Mouse (Mus musculus): Measurements from ENCODE around the gene Swi5. TPM values are rescaled to one million over a fixed set of nuclear protein-coding genes. Genes with fewer than 3 reads are reported as not detected.

Gene Swi5
- 279 TPM for polyA plus RNA-seq (2017; shearing (Covaris generic))

GRCm38 (mm10) chr2:32287923-32288367, at the start of gene Swi5:
Swi5 (minus strand) TSS chr2:32288075.

GRCm38 (mm10) chr2:32287334-32287840, 488 bp downstream of the Swi5 start, which contains the start of gene Golga2:
Golga2 (plus strand) TSS chr2:32287384.

GRCm38 (mm10) chr2:32259657-32260417, 28.0 kb downstream of the Swi5 start, which contains the start of gene Uck1:
Uck1 (minus strand) TSS chr2:32260159.

DNA sequence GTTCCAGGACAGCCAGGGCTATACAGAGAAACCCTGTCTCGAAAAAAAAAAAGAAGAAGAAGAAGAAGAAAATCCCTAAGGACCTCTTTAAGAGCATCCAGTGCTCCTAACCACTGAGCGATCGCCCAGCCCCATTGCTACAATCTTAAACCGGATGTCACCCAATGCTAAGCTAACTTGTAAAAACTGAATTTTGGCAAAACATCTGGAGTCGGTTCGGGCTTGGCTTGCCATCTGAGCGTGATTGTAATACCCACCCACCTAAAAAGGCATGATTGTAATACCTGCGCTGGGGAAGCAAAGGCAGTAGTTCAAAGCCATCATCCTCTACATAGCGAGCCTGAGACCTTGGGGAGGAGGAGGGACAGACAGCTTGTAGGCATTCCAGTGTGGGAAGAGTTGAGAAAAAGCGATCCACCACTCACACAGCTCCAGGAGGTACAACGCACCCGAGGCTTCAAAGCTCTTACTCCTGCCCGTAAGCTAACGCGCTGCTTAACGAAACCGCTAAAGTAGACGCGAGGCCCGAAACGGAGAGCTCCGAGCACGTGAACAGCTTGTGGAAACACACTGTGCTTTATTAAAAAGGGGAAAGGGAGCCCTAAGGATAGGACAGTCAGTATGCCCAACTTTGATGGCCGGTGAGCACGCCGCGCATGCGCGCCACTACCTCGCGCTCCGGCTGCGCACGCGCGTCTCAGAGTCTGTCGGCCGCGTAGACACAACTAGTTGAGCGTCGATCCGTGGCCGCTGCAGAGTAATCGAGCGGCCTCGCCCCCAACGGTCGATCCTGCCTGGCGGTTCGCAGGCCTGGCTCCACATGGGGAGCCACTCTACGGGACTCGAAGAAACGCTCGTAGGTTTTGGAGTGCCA, 51.8 kb downstream of the Swi5 start, which contains the start of gene Pomt1:
Pomt1 (plus strand) TSS at position 705 of the 874 bp plus-strand sequence.

Other genes starting within 250 kb of the Swi5 start
- gene Fam78a, start 203.2 kb downstream of the Swi5 start, polyA plus RNA-seq (2017; shearing (Covaris generic)) = 30.1 TPM
- gene Plpp7, start 192.5 kb downstream of the Swi5 start, polyA plus RNA-seq (2017; shearing (Covaris generic)) = not detected
- 17.2 TPM for gene Prrc2b, start 137.0 kb downstream of the Swi5 start, polyA plus RNA-seq (2017; shearing (Covaris generic))
- gene Pomt1, start 51.5 kb downstream of the Swi5 start, polyA plus RNA-seq (2017; shearing (Covaris generic)) = 11.7 TPM
- 90.7 TPM for gene Uck1, start 27.9 kb downstream of the Swi5 start, polyA plus RNA-seq (2017; shearing (Covaris generic))
- 45.3 TPM for gene Golga2, start 691 bp downstream of the Swi5 start, polyA plus RNA-seq (2017; shearing (Covaris generic))
- gene Ciz1, start 64.3 kb upstream of the Swi5 start, polyA plus RNA-seq (2017; shearing (Covaris generic)) = 122 TPM
- not detected for gene Dnm1, start 65.3 kb upstream of the Swi5 start, polyA plus RNA-seq (2017; shearing (Covaris generic))
- 85.2 TPM for gene 1110008P14Rik, start 93.9 kb upstream of the Swi5 start, polyA plus RNA-seq (2017; shearing (Covaris generic))
- not detected for gene Lcn2, start 100.2 kb upstream of the Swi5 start, polyA plus RNA-seq (2017; shearing (Covaris generic))
- gene Ptges2, start 107.8 kb upstream of the Swi5 start, polyA plus RNA-seq (2017; shearing (Covaris generic)) = 2.2 TPM
- gene Naif1, start 162.4 kb upstream of the Swi5 start, polyA plus RNA-seq (2017; shearing (Covaris generic)) = 8.3 TPM
- 4.1 TPM for gene Slc25a25, start 163.4 kb upstream of the Swi5 start, polyA plus RNA-seq (2017; shearing (Covaris generic))
- gene Fam102a, start 247.3 kb upstream of the Swi5 start, polyA plus RNA-seq (2017; shearing (Covaris generic)) = 59.5 TPM